Mouse (Mus musculus) limb, embryonic 11.5 days (tissue): ENCODE measurements around the gene Grhl1. TPM values are rescaled to one million over a fixed set of nuclear protein-coding genes. Genes with fewer than 3 reads are reported as not detected.
A peak's percentile ranks its signal among the peaks of the same experiment; 100 is the strongest.

Experiments
- ATAC-seq: fragments of 200-750 bp; cut with Nextera tagmentation; 2 replicates; pipeline ENCODE4 v1.8.0; 2017; ENCODE audit warnings: low read depth; ENCODE audit not compliant: insufficient number of reproducible peaks, low FRiP score, low TSS enrichment
- DNase-seq: peaks from one replicate; pipeline ENCODE4 v3.0.0-alpha.2; 2015; ENCODE audit warnings: low spot score
- H3K27ac ChIP-seq: fragments of 300-500 bp; sonication (generic); replicated peaks from 2 replicates; pipeline ENCODE4 v1.5.1; 2014; ENCODE audit warnings: low read depth, mild to moderate bottlenecking, low read length
- H3K27me3 ChIP-seq: fragments of 300-500 bp; sonication (generic); 2 replicates; pipeline ENCODE4 v1.6.1; 2014; ENCODE audit warnings: mild to moderate bottlenecking, low read length, mixed read lengths; ENCODE audit not compliant: control insufficient read depth, insufficient read depth
- H3K36me3 ChIP-seq: fragments of 300-500 bp; sonication (generic); 2 replicates; pipeline ENCODE4 v1.6.1; 2014; ENCODE audit warnings: mild to moderate bottlenecking, low read length, moderate library complexity, mixed read lengths; ENCODE audit not compliant: control insufficient read depth, insufficient read depth
- H3K4me1 ChIP-seq: fragments of 300-500 bp; sonication (generic); 2 replicates; pipeline ENCODE4 v1.6.1; 2014; ENCODE audit warnings: low read length, mixed read lengths; ENCODE audit not compliant: control insufficient read depth, insufficient read depth
- H3K4me2 ChIP-seq: fragments of 300-500 bp; sonication (generic); 2 replicates; pipeline ENCODE4 v1.6.1; 2014; ENCODE audit warnings: low read depth, mild to moderate bottlenecking, moderate library complexity; ENCODE audit not compliant: severe bottlenecking
- H3K4me3 ChIP-seq: fragments of 300-500 bp; sonication (generic); 2 replicates; pipeline ENCODE4 v1.5.1; 2014; ENCODE audit warnings: low read depth, low read length
- H3K9ac ChIP-seq: fragments of 300-500 bp; sonication (generic); 2 replicates; pipeline ENCODE4 v1.6.1; 2014; ENCODE audit warnings: mild to moderate bottlenecking, low read length
- H3K9me3 ChIP-seq: fragments of 300-500 bp; sonication (generic); 2 replicates; pipeline ENCODE4 v1.6.1; 2016; ENCODE audit warnings: low read length; ENCODE audit not compliant: control insufficient read depth
- WGBS: fragments of 180-500 bp; shearing (Covaris S2); extraction: QIAGEN DNeasy Blood & Tissue Kit; methylation state at CpG from one replicate; pipeline ENCODE4 v1.1.7; 2014; 5-methylcytosine and 5-hydroxymethylcytosine counted together
- polyA plus RNA-seq: library from polyadenylated mRNA; unstranded; fragments of >200 nt; fragmentation: Nextera tagmentation; extraction: Ambion mirVana; gene quantifications from 2 replicates; pipeline ENCODE4 v1.2.1, GENCODE M21; 2014

Gene Grhl1
- polyA plus RNA-seq, 1 experiment from 2014 or later, result 1.5 TPM

DNA sequence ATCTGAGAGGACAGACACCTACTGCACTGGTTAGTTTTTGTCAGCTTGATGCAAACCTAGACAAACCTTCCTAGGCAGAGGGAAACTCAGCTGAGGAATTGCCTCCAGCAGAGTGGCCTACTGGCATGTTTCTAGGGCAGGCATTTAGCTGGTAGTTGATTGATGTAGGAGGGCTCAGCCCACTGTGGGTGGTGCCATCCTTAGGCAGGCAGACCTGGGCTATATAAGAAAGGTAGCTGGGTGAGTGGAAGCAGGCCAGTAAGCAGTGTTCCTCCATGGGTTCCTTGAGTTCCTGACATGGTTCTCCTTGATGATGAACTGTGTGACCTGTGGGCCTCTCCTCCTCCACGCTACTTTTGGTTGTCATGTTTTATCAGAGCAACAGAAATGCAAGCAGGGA, 8.4 kb downstream of the Grhl1 start:
- DNase-seq, result no peak
- no peaks in the 10 kb centered on the region for H3K4me1 ChIP-seq
- no peak for ATAC-seq
- H3K27me3 ChIP-seq, result no peaks in the 10 kb centered on the region
- no peak overlapping the region for H3K4me3 ChIP-seq
- no peaks in the 10 kb centered on the region for H3K9me3 ChIP-seq
- no peak overlapping the region for H3K4me2 ChIP-seq
- H3K36me3 ChIP-seq, result no peaks in the 10 kb centered on the region
- no peak overlapping the region for H3K27ac ChIP-seq
- 92% methylated on average over 1 of the region's 1 CpGs for WGBS
- no peak overlapping the region for H3K9ac ChIP-seq

DNA sequence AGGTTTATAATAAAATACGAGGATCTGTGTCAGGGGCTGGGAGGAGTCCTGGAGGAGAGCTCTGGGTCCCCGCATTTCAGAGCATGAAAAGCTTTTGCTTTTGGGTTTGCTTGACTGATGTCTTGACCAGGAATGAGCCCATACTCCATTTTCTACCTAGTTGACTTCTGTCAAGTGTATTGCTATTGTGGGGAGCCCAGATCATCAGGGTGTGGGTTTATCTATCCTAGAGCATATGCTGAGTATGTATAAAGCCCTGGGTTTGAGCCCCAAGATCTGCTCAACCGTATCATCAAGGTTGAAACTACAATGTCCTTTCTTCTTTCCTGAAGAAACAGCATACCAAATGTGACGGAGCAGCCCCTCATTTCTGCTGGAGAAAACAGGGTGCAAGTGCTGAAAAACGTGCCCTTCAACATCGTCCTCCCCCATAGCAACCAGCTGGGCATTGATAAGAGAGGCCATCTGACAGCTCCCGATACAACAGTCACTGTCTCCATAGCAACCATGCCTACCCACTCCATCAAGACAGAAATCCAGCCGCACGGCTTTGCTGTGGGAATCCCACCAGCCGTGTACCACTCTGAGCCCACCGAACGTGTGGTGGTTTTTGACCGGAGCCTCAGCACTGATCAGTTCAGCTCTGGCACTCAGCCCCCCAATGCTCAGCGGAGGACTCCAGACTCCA, 9.1 kb downstream of the Grhl1 start:
- Histone ChIP-seq H3K9ac (no peak overlapping the region), H3K4me2 (no peak overlapping the region), H3K27ac (no peak overlapping the region), H3K36me3 (no peaks in the 10 kb centered on the region), H3K4me1 (no peaks in the 10 kb centered on the region), H3K9me3 (no peaks in the 10 kb centered on the region), H3K4me3 (no peak overlapping the region), H3K27me3 (no peaks in the 10 kb centered on the region)
- DNase-seq (no peak), ATAC-seq (no peak)
- 88% methylated on average over 14 of the region's 14 CpGs for WGBS

DNA sequence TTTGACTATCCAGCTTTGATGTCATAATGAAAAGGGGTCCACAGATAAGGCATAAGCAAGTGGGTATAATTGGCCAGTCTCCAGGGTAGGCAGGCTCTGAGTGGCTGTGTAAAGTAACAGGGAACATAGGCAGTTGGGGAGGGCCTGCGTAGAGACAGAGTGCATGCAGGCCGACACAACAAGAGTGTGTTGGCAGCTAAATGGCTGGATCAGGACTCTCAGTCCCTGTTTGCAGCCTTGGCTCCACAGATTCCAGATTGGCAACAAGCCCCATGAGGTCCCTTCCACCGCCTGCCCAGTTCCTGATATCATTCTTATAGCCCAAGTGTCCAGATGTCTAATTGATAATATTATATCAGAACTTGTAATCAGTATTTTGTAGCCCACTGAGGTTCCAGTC, 11.6 kb downstream of the Grhl1 start:
- DNase-seq (no peak), ATAC-seq (no peak)
- H3K27ac ChIP-seq, result no peak overlapping the region
- no peaks in the 10 kb centered on the region for H3K4me1 ChIP-seq
- H3K4me3 ChIP-seq, result no peak overlapping the region
- no peaks in the 10 kb centered on the region for H3K27me3 ChIP-seq
- no peak overlapping the region for H3K9ac ChIP-seq
- 78% methylated on average over 3 of the region's 3 CpGs for WGBS
- H3K4me2 ChIP-seq, result no peak overlapping the region
- no peaks in the 10 kb centered on the region for H3K9me3 ChIP-seq
- no peaks in the 10 kb centered on the region for H3K36me3 ChIP-seq

DNA sequence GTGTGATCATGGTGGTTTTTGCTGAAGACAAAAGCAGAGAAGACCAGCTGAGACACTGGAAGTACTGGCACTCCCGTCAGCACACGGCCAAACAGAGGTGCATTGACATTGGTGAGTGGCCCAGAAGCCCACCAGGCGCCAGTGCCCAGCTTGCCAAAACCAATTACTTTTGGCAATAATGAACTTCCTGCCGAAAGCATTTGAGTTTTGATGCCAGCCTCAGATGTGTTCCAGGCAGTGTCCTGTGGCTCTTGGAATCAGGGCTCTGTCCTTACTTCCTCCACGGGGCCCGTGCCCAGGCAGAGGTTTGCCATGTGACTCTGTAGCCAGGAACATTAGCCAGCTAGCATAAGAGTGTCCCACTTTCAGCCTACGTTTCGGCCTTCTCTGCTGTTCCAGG, 12.8 kb downstream of the Grhl1 start:
- WGBS, result 92% methylated on average over 8 of the region's 8 CpGs
- Histone ChIP-seq H3K4me2 (no peak overlapping the region), H3K9ac (no peak overlapping the region), H3K27ac (no peak overlapping the region), H3K9me3 (no peaks in the 10 kb centered on the region), H3K4me1 (no peaks in the 10 kb centered on the region), H3K27me3 (no peaks in the 10 kb centered on the region), H3K36me3 (no peaks in the 10 kb centered on the region), H3K4me3 (no peak overlapping the region)
- no peak for ATAC-seq
- DNase-seq, result no peak

DNA sequence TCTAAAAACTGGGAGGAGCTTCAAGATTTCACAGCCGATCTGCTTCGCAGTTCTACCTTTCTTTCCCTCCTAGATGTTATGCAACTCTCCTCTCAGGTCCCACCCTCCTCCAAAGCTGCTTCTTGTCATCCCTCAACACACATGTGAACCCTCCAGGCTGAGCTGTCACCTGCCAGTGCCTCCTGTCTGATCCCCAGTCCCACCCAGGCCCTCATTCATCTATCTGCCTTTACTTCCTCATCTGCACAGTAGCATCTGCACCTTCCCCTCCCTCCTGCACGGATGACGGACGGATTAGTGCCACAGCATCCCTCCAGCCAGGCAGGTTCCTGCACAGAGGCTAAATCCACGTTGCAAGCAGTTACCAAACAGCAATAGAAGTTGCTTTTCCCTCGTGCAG, 14.1 kb downstream of the Grhl1 start:
- no peak overlapping the region for H3K4me3 ChIP-seq
- no peaks in the 10 kb centered on the region for H3K27me3 ChIP-seq
- H3K4me1 ChIP-seq, result no peaks in the 10 kb centered on the region
- no peaks in the 10 kb centered on the region for H3K9me3 ChIP-seq
- ATAC-seq (no peak), DNase-seq (no peak)
- 66% methylated on average over 7 of the region's 7 CpGs for WGBS
- H3K4me2 ChIP-seq, result no peak overlapping the region
- H3K36me3 ChIP-seq, result no peaks in the 10 kb centered on the region
- H3K27ac ChIP-seq, result no peak overlapping the region
- no peak overlapping the region for H3K9ac ChIP-seq

DNA sequence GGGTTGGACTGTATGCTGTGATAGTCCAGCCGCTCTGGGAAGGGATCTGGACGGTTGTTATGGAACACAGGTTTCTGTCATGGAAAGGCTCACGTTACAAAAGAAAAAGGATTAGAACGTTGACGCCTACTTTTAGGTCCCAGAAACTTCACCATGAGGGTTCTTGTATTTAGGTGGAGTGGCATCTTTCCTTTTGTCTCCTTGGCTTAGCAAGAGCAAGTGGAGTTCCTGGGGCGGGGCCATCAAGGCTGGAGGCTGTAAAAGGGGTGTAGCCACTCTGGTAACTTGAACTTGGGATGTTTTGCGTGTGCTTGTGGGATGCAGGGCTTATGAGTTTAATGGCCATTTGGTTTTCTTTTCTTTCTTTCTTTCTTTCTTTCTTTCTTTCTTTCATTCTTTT, 18.3 kb downstream of the Grhl1 start:
- Histone ChIP-seq H3K4me1 (peaks cover 9% of the 10 kb centered on the region; the same call in 1 of the 2 replicates), H3K4me2 (no peak overlapping the region), H3K27me3 (no peaks in the 10 kb centered on the region), H3K27ac (no peak overlapping the region), H3K9me3 (no peaks in the 10 kb centered on the region), H3K4me3 (no peak overlapping the region), H3K9ac (no peak overlapping the region), H3K36me3 (no peaks in the 10 kb centered on the region)
- WGBS, result 74% methylated on average over 7 of the region's 7 CpGs
- ATAC-seq (no peak), DNase-seq (no peak)

DNA sequence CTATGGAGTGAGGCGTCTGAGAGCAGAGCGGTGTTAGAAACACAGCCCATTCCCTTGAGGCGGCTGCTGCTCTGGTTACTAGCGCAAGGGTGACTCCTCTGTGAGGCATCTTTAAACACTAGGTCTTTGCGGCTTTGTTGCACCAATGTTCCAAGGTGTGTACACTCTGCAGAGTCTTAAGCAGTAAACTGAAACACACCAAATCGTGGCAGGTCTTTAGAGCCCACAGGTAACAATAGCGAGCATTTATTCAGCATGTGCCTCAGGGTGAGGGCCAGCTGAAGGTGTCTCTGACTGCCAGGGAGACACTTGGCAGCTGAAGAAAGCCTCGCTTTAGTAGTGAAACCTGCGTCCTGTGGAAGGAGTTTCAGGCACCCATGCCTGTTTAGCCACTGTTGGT, 20.0 kb downstream of the Grhl1 start:
- H3K4me3 ChIP-seq, result no peak overlapping the region
- no peaks in the 10 kb centered on the region for H3K9me3 ChIP-seq
- H3K27ac ChIP-seq, result no peak overlapping the region
- ATAC-seq (no peak), DNase-seq (no peak)
- H3K4me2 ChIP-seq, result no peak overlapping the region
- peaks cover 9% of the 10 kb centered on the region; the same call in 1 of the 2 replicates for H3K4me1 ChIP-seq
- no peak overlapping the region for H3K9ac ChIP-seq
- H3K36me3 ChIP-seq, result no peaks in the 10 kb centered on the region
- H3K27me3 ChIP-seq, result no peaks in the 10 kb centered on the region
- WGBS, result 83% methylated on average over 9 of the region's 9 CpGs

DNA sequence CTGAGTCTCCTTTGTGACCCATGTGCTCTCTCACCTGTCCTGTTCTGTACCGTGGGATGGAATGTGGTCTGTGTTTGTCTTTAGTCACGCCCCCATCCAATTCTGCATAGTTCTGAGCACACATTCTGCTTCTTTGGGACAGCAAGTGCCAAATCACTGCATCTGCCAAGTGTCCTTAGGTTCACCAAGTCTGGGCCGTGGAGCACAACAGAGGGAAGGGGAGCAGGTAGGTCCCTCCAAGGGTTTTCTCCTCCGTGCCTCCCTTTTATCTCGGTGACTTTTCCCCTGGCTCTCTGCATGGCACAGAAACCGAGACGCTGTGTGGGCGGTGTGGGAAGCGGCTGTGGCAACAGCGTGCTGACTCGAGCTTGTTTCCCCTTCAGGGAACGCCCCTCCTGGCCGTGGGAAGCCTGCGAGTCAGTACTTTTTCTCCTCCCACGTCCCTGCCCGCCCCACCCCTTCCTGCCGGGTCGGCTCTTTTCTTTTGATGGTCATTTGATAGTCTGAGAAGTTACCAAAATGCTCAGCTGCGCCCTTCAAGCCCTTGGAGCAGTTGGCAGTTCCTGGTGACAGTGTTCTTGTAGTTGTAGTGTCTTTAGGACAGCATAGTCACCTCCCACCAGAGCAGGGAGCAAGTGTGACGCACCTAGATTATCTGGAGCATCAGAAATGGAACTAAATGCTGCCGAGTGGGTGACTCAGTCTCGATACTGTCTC, 21.0 kb downstream of the Grhl1 start:
- Histone ChIP-seq H3K4me3 (peak overlapping the region; percentile 14; the same call in 1 of the 2 replicates), H3K4me2 (peak overlapping the region; percentile 39), H3K36me3 (no peaks in the 10 kb centered on the region), H3K9ac (peak overlapping the region; percentile 19; the same call in 1 of the 2 replicates), H3K9me3 (no peaks in the 10 kb centered on the region), H3K27me3 (no peaks in the 10 kb centered on the region), H3K27ac (no peak overlapping the region), H3K4me1 (peaks cover 9% of the 10 kb centered on the region; the same call in 1 of the 2 replicates)
- no peak for ATAC-seq
- peak; percentile 47 for DNase-seq
- WGBS, result 14% methylated on average over 22 of the region's 22 CpGs
